Mouse (Mus musculus) CH12F3 (cell line): Measurements from ENCODE around the gene Zfp677.
"Not testable (repeated sequence)": the region's sequence is repeated elsewhere in the genome, so short reads cannot be mapped to it uniquely, and the experiment has no call there.

Source experiments
- in situ Hi-C: fragments of 300-500 bp; cut with MboI; formaldehyde crosslinking; loops from 2 replicates; pipeline ENCODE4 v1.14.3; 2020; ENCODE audit warnings: low sequenced_read_pairs

Gene Zfp677

GRCm38 (mm10) chr17:21383391-21384056 is at the start of gene Zfp677:
Gene Zfp677, plus strand, starts transcription at chr17:21383748.
- in situ Hi-C loops: no loop called here

DNA sequence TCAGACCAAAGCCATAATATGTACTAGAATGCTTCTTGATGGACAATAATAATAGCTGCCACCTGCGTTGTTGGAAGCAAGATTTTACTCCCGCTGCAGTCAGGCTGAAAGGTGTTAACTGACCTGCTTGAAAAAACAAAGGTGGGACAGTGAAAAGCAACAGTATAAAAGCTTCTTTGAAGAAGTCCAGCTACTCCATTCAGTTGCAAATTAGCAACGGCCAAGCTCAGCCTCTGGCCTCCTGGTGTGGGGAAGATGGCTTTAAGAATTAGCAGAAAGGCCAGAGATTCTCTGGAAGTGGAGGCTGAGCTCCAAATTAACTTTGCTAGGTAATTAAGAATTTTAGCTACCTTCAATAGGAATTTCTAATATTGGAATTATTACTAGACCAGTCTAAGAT is 15.5 kb upstream of the Zfp677 start:
- in situ Hi-C loops: not testable (repeated sequence)

- in situ Hi-C loops: no loop called here
Measured at GRCm38 (mm10) chr17:21369925-21370719, 13.4 kb upstream of the Zfp677 start.

GRCm38 (mm10) chr17:21375311-21375710 is 8.2 kb upstream of the Zfp677 start:
- in situ Hi-C loops: no loop called here

DNA sequence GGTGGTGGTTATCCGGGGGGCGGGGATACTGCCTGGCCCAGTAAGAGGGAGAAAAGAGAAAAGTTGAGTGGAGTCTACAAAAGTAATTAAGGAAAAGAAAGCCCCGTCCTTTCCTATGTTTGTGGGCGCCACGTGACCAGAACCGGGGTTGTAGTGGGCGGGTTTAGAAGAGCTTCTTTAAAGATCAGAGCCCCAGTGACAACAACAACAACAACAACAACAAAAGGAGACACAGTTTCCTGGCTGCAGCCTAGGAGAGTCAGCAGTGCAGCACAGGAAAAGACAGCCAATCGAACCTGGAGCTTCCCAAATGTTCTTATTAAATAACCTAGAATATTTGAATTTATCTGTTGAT is 486 bp downstream of the Zfp677 start:
- in situ Hi-C loops: no loop called here

DNA sequence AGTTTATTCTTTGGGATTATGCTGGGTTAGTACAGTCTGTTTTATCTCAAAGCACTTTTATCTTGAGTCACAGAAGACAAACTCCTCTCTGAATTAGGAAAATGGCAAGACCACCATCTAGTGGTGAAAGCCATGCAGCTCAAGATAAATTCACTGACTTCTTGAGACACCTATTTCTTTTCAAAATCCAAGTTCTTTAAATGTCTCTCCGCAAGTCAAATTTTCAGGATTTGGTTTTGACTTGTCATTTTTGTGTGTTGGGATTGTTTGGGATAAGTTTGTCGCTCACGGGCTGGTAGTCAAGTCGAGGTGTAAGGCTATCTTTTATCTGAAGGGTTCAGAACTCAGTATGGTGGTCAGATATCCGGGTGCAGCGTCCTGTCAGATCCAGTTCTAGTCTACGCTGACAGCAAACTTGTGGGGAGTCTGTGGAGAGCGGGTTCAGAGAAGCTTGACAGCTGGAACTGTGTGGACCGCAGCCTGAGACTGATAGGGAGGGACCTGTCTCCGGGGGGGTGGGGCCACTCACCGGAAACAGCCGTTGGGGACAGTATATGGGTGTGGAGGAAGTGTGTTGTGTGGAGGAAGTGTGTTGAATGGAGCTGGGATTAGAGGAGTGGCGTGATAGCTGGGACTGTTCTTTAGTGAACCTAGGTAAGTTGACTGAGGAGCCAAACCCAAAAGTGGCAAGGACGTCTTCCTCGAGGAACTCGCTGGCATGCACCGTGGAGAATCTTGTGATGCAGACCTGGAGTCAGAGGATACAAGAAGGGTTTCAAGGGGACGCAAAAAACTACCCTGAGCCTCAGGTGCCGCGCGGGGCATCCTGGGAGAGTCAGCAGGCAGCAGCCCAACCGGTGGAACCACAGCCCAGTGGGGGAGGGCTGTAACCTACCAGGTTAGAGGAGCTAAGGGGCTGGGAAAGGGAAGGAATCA is 39.4 kb downstream of the Zfp677 start, which contains the start of gene Zfp54:
TSS of gene Zfp54 (plus strand) at position 564 of the 936 bp plus-strand sequence.
- in situ Hi-C loops: loop anchor here (10.0 kb wide), 1 partner anchor 92 kb away; no protein-coding TSS in a partner anchor

DNA sequence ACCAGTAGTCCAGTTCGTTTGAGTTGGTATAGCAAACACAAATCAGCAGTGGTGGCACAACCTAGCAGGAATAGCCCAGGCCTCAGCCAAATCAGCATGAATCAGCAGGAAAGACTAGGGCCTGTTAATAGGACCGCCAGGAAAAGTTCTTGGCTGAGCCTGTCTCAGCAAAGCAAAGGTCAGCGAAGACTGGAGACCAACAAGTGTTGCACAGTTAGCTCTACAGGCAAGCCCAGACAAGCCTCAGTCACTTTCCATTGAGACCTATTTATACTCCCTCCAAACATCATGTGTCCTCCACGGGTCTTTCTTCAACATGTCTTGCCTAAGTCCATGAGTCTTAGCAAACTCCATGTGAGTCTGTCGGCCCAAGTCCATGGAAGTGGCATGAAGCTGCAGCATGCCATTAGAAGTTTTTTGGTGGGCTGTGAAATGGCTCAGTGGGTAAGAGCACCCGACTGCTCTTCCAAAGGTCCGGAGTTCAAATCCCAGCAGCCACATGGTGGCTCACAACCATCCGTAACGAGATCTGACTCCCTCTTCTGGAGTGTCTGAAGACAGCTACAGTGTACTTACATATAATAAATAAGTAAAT is 55.4 kb downstream of the Zfp677 start:
- in situ Hi-C loops: not testable (repeated sequence)
